Mouse (Mus musculus) right cerebral cortex, postnatal 10 days (tissue): ENCODE results near the gene Tex22.

Experiments used
- DNase-seq, 2 experiments: peaks; one replicate each; pipeline ENCODE4 v3.0.0; 2021; ENCODE audit warnings: low spot score in 2 of 2

Gene Tex22

GRCm38 (mm10) chr12:113137260-113138213 is 63.2 kb downstream of the Tex22 start:
- DNase-seq, result no peak

GRCm38 (mm10) chr12:113138291-113138690 is 64.0 kb downstream of the Tex22 start:
- no peak for DNase-seq
